Mouse (Mus musculus) gastrocnemius, postnatal 4 days (tissue): ENCODE data around the gene Galnt6. TPM values are rescaled to one million over a fixed set of nuclear protein-coding genes. Genes with fewer than 3 reads are reported as not detected.

ENCODE experiments used
- DNase-seq, 2 experiments: peaks; one replicate each; pipeline ENCODE4 v3.0.0; 2021 to 2022; ENCODE audit warnings: low spot score in 2 of 2, mixed read lengths in 2 of 2
- total RNA-seq, 2 experiments: library from RNA; stranded (reverse); gene quantifications; 2 replicates each; pipeline ENCODE4 v1.2.3; 2021

Gene Galnt6
- total RNA-seq, 2 experiments from 2014 or later: 0.80 to 0.96 TPM

DNA sequence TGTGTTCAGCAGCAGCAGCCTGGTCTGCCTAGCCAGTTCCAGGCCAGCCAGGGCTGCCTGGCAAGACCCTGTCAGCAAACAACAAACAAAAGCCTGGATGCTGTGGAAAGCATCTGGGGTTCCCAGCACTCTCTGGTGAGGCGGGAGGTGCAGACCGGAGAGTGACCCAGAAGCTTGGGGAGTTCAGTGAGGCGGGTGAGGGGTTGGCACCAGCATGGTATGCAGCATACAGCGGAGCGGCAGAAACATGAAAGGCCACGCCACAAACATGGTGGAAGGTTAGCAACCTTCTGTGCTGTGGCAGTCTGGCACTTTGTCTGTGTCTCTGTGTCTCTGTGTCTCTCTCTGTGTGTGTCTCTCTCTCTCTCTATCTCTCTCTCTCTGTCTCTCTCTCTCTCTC is 42.7 kb downstream of the Galnt6 start:
- no peak for DNase-seq

GRCm38 (mm10) chr15:100685849-100686248 is 43.3 kb downstream of the Galnt6 start:
- no peak for DNase-seq

DNA sequence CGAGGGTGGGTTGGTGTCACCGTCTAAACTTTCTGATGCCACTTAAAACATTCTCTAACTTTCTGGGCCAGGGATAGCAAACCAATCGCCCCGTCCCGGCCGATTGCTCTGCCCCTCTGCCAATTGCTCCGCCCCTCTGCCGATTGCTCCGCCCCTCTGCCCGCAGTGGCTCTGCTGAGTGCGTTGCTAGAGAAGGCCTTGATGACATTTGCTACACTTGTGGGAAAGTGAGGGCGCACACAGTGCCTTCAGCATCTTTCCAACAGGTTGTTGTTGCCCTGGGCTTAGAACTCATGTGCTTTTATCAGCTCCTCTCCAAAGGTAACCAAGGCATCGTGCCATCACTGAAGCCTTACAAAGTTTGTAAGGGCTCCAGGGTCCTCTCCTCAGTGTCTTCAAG is 43.9 kb downstream of the Galnt6 start:
- DNase-seq: no peak

- no peak for DNase-seq
Observed at GRCm38 (mm10) chr15:100684450-100684849, 44.7 kb downstream of the Galnt6 start.

DNA sequence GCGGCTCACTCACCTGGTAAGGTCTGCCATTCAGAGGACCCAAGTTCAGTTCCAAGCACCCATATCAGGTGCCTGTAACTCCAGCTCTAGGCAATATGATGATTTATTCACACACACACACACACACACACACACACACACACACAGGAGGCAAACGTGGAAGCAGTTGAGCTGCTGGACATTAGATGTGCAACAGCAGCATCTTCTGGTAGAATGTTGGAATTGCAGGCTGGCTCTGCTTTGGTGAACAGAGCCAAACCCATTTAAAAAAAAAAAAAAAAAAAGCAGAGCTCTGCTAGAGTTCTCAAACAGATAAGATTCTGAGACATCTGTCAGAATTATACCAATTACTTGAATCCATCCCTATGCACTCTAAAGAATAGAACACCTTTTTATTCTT is 46.1 kb downstream of the Galnt6 start:
- DNase-seq: peak; percentile 57 to 75

DNA sequence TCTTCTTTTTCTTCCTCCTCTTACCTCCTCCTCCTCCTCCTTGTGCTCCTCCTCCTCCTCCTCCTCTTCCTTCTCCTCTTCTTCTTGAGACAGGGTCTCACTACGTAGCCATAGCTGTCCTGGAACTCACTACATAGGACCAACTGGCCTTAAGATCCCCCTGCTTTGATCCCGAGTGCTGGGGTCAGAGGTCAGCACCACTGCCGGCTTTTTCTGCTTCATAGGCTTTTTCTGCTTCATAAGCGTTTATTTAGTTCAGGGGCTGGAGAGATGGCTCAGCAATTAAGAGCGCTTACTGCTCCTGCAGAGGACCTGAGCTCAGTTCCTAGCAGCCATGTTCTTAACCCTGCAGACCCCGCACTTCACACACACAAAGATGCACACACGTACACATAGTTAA is 47.4 kb downstream of the Galnt6 start:
- no peak for DNase-seq

DNA sequence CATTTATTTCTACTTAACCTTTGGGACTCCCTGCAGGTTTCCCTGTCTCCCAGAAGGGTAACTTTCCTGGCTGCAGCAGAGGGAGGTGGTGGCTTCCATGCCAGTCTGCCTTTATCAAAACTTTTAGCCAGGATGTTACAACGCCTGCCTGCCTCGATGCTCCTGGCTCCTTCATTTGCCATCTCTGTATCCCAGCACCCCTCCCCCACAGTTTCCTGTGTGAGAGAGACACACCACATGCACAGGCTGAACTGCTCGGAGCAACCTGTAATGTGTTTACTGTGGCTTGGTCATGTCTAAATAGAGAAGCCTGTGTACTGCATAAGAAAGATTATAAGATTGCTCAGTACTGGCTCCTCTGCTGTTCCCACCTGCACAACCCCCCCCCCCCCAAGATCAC is 48.8 kb downstream of the Galnt6 start:
- no peak for DNase-seq

DNA sequence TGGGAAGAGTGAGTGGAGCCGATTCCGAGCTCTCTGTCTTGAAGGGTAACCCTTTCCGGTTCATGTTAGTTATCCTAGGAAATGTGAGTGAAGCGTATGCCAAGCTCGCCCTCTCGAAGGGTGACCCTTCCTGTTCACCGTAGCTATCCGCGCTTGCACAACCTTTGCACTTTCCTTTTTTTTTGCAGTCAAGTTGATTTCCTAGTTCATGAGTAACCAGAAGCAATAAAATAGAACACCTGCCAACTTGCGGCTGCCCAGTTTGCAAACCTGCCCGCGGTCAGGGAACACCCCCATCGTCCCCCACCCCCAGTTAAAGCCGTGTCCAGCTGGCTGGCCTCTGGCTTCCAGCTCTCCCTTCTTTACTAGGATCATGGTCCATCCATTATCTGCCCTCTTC is 50.2 kb downstream of the Galnt6 start:
- no peak for DNase-seq

GRCm38 (mm10) chr15:100678581-100678980 is 50.6 kb downstream of the Galnt6 start:
- DNase-seq: no peak

DNA sequence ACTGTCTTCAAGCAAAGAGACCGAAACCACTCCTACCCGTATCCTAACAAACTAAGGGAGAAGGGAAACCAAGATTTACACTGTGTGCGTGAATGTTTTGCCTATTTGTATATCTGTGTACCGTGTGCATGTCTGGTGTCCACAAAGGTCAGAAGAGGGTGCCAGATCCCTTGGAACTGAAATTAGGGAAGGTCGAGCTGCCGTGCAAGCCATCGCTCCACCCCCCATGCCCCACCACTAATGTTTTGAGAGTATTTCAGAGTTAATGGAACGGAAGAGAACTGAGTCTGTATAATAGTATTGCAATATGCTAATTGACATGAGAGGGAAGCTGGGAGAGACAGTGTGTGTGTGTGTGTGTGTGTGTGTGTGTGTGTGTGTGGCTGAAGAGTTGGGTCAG is 51.5 kb downstream of the Galnt6 start:
- DNase-seq: no peak

DNA sequence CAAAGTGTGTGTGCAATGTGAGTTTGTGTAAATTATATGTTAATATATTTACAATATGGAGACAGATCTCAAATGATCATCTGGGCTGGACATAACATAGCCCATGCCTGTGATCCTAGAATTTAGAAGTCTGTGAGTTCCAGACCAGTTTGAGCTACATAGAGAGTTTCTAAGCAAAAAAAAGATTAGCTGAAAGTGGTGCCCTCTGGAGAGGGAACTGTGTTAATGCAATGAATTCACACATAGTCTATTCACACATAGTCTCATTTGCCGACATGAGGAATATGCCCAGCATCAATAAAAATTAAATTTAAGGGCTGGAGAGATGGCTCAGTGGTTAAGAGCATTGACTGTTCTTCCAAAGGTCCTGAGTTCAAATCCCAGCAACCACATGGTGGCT is 52.7 kb downstream of the Galnt6 start:
- DNase-seq: no peak

- no peak for DNase-seq
Observed at GRCm38 (mm10) chr15:100675486-100675885, 53.7 kb downstream of the Galnt6 start.

DNA sequence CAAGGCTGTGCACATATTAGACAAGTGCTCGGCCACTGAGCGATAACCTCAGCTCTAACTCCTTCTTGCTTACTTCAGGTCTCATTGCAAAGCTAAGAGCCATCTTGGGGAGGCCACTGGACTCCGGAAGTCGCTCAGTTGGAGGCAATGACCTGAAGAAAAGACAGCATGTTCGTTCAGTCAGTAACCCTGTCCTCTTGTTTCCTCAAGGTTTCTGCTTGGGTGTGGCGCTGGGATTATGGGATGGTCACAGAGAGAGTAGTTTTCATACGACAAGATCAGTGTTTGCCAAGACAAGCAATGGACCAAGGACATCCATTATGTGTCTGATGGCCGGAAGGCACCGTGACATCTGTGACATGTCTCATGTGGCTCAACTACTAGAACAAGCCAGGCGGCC is 54.6 kb downstream of the Galnt6 start:
- DNase-seq: no peak

- DNase-seq: no peak
Observed at GRCm38 (mm10) chr15:100673585-100674391, 55.4 kb downstream of the Galnt6 start.

- no peak for DNase-seq
Observed at GRCm38 (mm10) chr15:100670833-100671232, 58.3 kb downstream of the Galnt6 start.

GRCm38 (mm10) chr15:100670004-100670403 is 59.2 kb downstream of the Galnt6 start:
- DNase-seq: no peak

DNA sequence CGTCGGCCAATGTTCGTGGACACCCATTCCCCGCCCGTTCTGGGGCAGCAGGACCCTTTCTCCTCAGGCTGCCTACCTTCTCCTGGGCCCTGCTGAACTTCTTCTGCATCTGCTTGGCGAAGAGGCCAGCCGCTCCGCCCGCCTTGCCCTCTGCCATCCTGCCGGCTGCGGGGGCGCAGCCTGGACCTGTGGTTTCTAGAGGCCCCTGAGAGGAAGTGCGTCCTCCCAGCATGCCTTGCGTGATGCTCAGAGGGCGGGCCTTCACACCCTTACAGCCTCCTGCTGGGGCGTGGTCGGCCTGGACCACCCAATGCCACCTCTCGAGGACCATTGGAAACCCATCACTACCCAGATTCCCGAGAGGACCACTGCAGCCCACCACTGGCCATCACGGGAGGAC is 59.8 kb downstream of the Galnt6 start, which contains the start of gene Bin2:
TSS of gene Bin2 (minus strand) at position 217 of the 400 bp plus-strand sequence.
- peak in 1 of 2 experiments; percentile 30 for DNase-seq

- no peak for DNase-seq
Observed at GRCm38 (mm10) chr15:100667871-100668545, 61.2 kb downstream of the Galnt6 start.

DNA sequence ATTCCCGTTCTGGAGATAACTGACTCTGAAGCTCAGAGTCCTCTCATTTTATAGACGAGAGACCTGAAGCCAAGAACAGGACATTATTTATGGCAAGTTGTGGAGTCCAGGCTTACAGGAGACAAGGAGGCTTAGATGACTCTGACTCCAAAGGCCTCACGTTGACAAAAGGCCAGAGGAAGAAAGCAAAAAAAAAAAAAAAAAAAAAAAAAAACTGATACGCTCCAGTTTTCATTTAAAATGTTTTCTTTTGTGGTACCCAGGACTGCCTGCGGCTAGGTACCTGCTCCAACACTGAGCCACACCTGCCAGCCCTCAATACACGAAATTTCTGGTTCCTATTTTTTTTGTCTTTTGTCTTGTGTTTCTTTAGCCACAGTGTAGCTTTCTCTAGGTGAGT is 61.8 kb downstream of the Galnt6 start:
- DNase-seq: no peak

DNA sequence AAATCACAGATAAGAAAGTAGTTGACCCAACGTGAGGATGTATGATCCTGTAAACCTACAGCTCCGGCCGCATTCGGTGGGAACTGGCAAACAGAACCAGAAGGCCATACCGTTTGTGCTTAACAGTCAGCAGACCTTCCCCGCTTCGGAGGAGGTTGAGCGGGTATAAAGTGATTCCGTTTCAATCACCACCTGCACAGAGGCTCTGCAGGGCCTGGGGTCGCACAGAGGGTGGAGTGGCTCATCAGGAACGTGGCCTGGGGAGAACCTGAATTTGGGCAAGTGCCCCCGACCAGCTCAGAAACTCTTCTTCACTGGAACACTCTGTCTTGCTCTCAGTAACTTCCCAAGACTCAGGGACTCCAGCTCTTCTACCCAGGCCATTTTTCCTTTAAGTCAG is 62.3 kb downstream of the Galnt6 start:
- no peak for DNase-seq

GRCm38 (mm10) chr15:100666219-100666696 is 62.9 kb downstream of the Galnt6 start:
- no peak for DNase-seq

- DNase-seq: no peak
Observed at GRCm38 (mm10) chr15:100665411-100666218, 63.6 kb downstream of the Galnt6 start.
